Mouse (Mus musculus): ENCODE measurements around the gene Cpne7. TPM values are rescaled to one million over a fixed set of nuclear protein-coding genes. Genes with fewer than 3 reads are reported as not detected.
A peak's percentile ranks its signal among the peaks of the same experiment; 100 is the strongest.
"Not testable (repeated sequence)": the region's sequence is repeated elsewhere in the genome, so short reads cannot be mapped to it uniquely, and the experiment has no call there.

Gene Cpne7
- polyA plus RNA-seq, 1 experiment from 2014 or later, result 6.9 TPM

DNA sequence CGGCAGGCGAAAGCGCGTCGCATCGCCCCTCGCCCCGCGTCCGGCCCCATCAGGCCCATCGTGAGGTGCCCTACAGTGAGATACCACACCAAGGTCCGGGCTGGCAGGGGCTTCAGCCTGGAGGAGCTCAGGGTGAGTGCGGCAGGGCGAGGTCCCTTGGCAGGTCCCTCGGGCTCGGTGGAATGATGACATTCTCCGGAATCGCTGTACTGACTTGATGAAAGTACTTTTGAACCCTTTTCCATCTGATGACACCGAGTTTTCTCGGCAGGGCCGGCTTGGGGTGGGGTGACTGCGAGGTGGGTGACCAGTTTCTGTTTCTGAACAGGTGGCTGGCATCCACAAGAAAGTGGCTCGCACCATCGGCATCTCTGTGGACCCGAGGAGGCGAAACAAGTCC is 14.3 kb upstream of the Cpne7 start:
- H3K36me3 ChIP-seq, result peaks cover 30% of the 10 kb centered on the region
- H3K9me3 ChIP-seq (replicated peaks); H3K27me3 ChIP-seq; ATAC-seq (ENCODE audit: insufficient number of reproducible peaks, low FRiP score, low TSS enrichment, low read depth): not testable (repeated sequence)
- WGBS, result 4% methylated on average over 26 of the region's 26 CpGs
- H3K4me2 ChIP-seq (replicated peaks), result peak overlapping the region; percentile 73
- H3K4me1 ChIP-seq, result peaks cover 26% of the 10 kb centered on the region
- H3K27ac ChIP-seq (replicated peaks), result peak overlapping the region; percentile 96
- H3K4me3 ChIP-seq (replicated peaks), result peak overlapping the region; percentile 72
- peak overlapping the region; percentile 91 for H3K9ac ChIP-seq

- Histone ChIP-seq H3K4me2 (replicated peaks) (peak overlapping the region; percentile 73), H3K27ac (replicated peaks) (peak overlapping the region; percentile 96; the same call in 1 of the 2 replicates), H3K9me3 (replicated peaks) (no peaks in the 10 kb centered on the region), H3K9ac (peak overlapping the region; percentile 91), H3K4me1 (peaks cover 26% of the 10 kb centered on the region), H3K36me3 (peaks cover 27% of the 10 kb centered on the region), H3K4me3 (replicated peaks) (peak overlapping the region; percentile 72), H3K27me3 (no peaks in the 10 kb centered on the region)
- WGBS, result 14% methylated on average over 15 of the region's 15 CpGs
- no peak for ATAC-seq (ENCODE audit: insufficient number of reproducible peaks, low FRiP score, low TSS enrichment, low read depth)
Observed at GRCm38 (mm10) chr8:123103285-123103684, 13.9 kb upstream of the Cpne7 start.

- 74% methylated on average over 6 of the region's 6 CpGs for WGBS
- Histone ChIP-seq H3K4me2 (replicated peaks) (peak overlapping the region; percentile 73), H3K9me3 (replicated peaks) (no peaks in the 10 kb centered on the region), H3K9ac (peak overlapping the region; percentile 91), H3K36me3 (peaks cover 27% of the 10 kb centered on the region), H3K4me1 (peaks cover 26% of the 10 kb centered on the region), H3K27me3 (no peaks in the 10 kb centered on the region), H3K27ac (replicated peaks) (peak overlapping the region; percentile 96), H3K4me3 (replicated peaks) (peak overlapping the region; percentile 72)
- no peak for ATAC-seq (ENCODE audit: insufficient number of reproducible peaks, low FRiP score, low TSS enrichment, low read depth)
Observed at GRCm38 (mm10) chr8:123104046-123104767, 13.0 kb upstream of the Cpne7 start.

GRCm38 (mm10) chr8:123105553-123106326 is 11.4 kb upstream of the Cpne7 start:
- H3K9ac ChIP-seq, result no peak overlapping the region
- H3K9me3 ChIP-seq (replicated peaks), result no peaks in the 10 kb centered on the region
- H3K36me3 ChIP-seq, result peaks cover 27% of the 10 kb centered on the region
- peaks cover 24% of the 10 kb centered on the region for H3K4me1 ChIP-seq
- WGBS, result 68% methylated on average over 5 of the region's 5 CpGs
- H3K27me3 ChIP-seq, result no peaks in the 10 kb centered on the region
- no peak overlapping the region for H3K27ac ChIP-seq (replicated peaks)
- no peak overlapping the region for H3K4me2 ChIP-seq (replicated peaks)
- no peak for ATAC-seq (ENCODE audit: insufficient number of reproducible peaks, low FRiP score, low TSS enrichment, low read depth)
- H3K4me3 ChIP-seq (replicated peaks), result no peak overlapping the region

DNA sequence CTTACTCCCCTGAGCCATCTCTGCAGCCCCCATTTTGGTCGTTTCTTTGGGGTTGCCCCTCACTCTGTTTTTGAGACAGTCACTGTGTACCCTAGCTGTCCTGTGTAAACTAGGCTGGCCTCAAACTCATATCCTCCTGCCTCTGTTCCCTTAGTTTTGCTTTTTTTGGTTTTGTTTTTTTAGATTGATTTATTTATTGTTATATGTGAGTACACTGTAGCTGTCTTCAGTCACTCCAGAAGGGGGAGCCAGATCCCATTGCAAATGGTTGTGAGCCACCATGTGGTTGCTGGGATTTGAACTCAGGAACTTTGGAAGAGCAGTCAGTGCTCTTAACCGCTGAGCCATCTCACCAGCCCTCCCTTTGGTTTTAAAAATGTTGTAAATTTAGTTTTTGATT is 10.6 kb upstream of the Cpne7 start:
- WGBS, result 56% methylated on average over 2 of the region's 2 CpGs

DNA sequence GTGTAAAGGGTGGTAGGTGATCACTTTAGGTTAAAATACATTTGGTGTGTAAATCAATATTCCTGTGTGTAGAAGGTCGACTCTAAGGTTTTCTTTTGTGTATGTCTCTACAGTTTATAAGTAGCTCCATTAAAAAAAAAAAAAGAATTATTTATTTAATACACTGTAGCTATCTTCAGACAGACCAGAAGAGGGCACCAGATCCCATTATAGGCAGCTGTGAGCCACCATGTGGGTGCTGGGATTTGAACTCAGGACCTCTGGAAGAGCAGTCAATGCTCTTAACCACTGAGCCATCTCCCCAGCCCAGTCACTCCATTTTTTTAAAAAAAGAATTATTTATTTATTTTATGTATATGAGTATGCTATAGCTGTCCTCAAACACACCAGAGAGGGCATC is 9.2 kb upstream of the Cpne7 start:
- WGBS, result 75% methylated on average over 1 of the region's 1 CpGs
- Histone ChIP-seq H3K36me3 (peaks cover 27% of the 10 kb centered on the region), H3K4me3 (replicated peaks) (no peak overlapping the region), H3K9me3 (replicated peaks) (no peaks in the 10 kb centered on the region), H3K9ac (no peak overlapping the region), H3K4me1 (peaks cover 21% of the 10 kb centered on the region), H3K27me3 (no peaks in the 10 kb centered on the region), H3K27ac (replicated peaks) (no peak overlapping the region), H3K4me2 (replicated peaks) (no peak overlapping the region)
- ATAC-seq (ENCODE audit: insufficient number of reproducible peaks, low FRiP score, low TSS enrichment, low read depth), result no peak

More for the DNA sequence above, 10.6 kb upstream of the Cpne7 start:
- Histone ChIP-seq H3K4me3 (replicated peaks) (no peak overlapping the region), H3K9ac (no peak overlapping the region), H3K27ac (replicated peaks) (no peak overlapping the region), H3K27me3 (no peaks in the 10 kb centered on the region), H3K4me2 (replicated peaks) (no peak overlapping the region), H3K4me1 (peaks cover 24% of the 10 kb centered on the region), H3K36me3 (peaks cover 27% of the 10 kb centered on the region), H3K9me3 (replicated peaks) (no peaks in the 10 kb centered on the region)
- ATAC-seq (ENCODE audit: insufficient number of reproducible peaks, low FRiP score, low TSS enrichment, low read depth), result no peak

- H3K9ac ChIP-seq, result no peak overlapping the region
- no peaks in the 10 kb centered on the region for H3K9me3 ChIP-seq (replicated peaks)
- WGBS, result 84% methylated on average over 5 of the region's 5 CpGs
- no peaks in the 10 kb centered on the region for H3K27me3 ChIP-seq
- peaks cover 14% of the 10 kb centered on the region for H3K4me1 ChIP-seq
- peaks cover 19% of the 10 kb centered on the region for H3K36me3 ChIP-seq
- no peak overlapping the region for H3K4me2 ChIP-seq (replicated peaks)
- no peak overlapping the region for H3K4me3 ChIP-seq (replicated peaks)
- no peak overlapping the region for H3K27ac ChIP-seq (replicated peaks)
- no peak for ATAC-seq (ENCODE audit: insufficient number of reproducible peaks, low FRiP score, low TSS enrichment, low read depth)
Observed at GRCm38 (mm10) chr8:123108953-123109352, 8.2 kb upstream of the Cpne7 start.

DNA sequence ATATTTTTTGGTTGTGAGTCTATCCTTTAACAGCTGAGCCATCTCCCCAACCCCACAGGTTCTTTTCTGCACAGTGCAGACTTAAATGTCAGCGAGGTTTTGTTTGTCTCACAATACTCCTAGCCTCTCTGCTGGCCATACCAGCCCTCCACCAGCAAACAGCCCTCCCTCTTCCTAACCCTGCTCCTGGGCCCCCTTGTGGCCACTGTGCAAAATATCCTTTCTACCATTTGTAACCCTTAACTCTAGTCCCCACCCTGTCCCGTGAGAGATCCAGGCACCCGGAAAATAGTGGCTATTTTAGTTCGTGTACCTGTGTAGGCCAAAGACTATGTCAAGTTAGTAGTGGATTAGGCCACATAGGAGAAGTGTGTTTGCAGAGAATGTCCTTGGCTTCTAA is 6.5 kb upstream of the Cpne7 start:
- no peak overlapping the region for H3K27ac ChIP-seq (replicated peaks)
- peaks cover 2% of the 10 kb centered on the region for H3K36me3 ChIP-seq
- 0 out of 2 replicates have a peak, but pooled peaks have one; percentile 34 for ATAC-seq (ENCODE audit: insufficient number of reproducible peaks, low FRiP score, low TSS enrichment, low read depth)
- H3K9me3 ChIP-seq (replicated peaks), result no peaks in the 10 kb centered on the region
- H3K4me2 ChIP-seq (replicated peaks), result no peak overlapping the region
- peaks cover 15% of the 10 kb centered on the region for H3K4me1 ChIP-seq
- no peak overlapping the region for H3K9ac ChIP-seq
- peaks cover 2% of the 10 kb centered on the region for H3K27me3 ChIP-seq
- H3K4me3 ChIP-seq (replicated peaks), result no peak overlapping the region
- WGBS, result 15% methylated on average over 4 of the region's 4 CpGs

GRCm38 (mm10) chr8:123112892-123113291 is 4.3 kb upstream of the Cpne7 start:
- no peaks in the 10 kb centered on the region for H3K9me3 ChIP-seq (replicated peaks)
- ATAC-seq (ENCODE audit: insufficient number of reproducible peaks, low FRiP score, low TSS enrichment, low read depth), result no peak
- H3K4me1 ChIP-seq, result peaks cover 31% of the 10 kb centered on the region
- no peak overlapping the region for H3K4me2 ChIP-seq (replicated peaks)
- WGBS, result 60% methylated on average over 9 of the region's 9 CpGs
- H3K27ac ChIP-seq (replicated peaks), result no peak overlapping the region
- peaks cover 24% of the 10 kb centered on the region for H3K27me3 ChIP-seq
- H3K36me3 ChIP-seq, result no peaks in the 10 kb centered on the region
- no peak overlapping the region for H3K4me3 ChIP-seq (replicated peaks)
- no peak overlapping the region for H3K9ac ChIP-seq

GRCm38 (mm10) chr8:123113908-123114469 is 3.2 kb upstream of the Cpne7 start:
- no peak overlapping the region for H3K4me2 ChIP-seq (replicated peaks)
- ATAC-seq (ENCODE audit: insufficient number of reproducible peaks, low FRiP score, low TSS enrichment, low read depth), result 0 out of 2 replicates have a peak, but pooled peaks have one; percentile 27
- no peaks in the 10 kb centered on the region for H3K36me3 ChIP-seq
- H3K27ac ChIP-seq (replicated peaks), result no peak overlapping the region
- H3K4me3 ChIP-seq (replicated peaks), result no peak overlapping the region
- H3K9me3 ChIP-seq (replicated peaks), result no peaks in the 10 kb centered on the region
- H3K9ac ChIP-seq, result no peak overlapping the region; the same call in 1 of the 2 replicates
- peaks cover 35% of the 10 kb centered on the region for H3K27me3 ChIP-seq
- WGBS, result 48% methylated on average over 2 of the region's 2 CpGs
- H3K4me1 ChIP-seq, result peaks cover 35% of the 10 kb centered on the region

DNA sequence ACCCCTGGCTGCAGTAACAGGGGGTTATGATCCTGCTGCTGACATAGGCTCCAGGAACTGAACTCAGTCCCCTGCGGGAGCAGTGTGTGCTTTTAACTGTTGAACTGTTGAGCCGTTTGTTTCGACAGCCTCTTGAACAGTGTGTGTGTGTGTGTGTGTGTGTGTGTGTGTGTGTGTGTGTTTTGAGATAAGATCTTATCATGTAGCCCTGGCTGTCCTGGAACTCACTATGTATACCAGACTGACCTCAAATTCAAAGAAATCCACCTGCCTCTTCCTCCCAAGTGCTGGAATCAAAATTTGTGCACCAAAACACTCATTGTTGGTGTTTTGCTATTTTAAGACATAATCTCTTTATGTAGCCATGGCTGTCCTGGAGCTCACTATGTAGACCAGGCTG is 2.5 kb upstream of the Cpne7 start:
- Histone ChIP-seq H3K9ac (no peak overlapping the region), H3K27ac (replicated peaks) (no peak overlapping the region), H3K27me3 (peaks cover 41% of the 10 kb centered on the region), H3K4me2 (replicated peaks) (no peak overlapping the region), H3K4me3 (replicated peaks) (no peak overlapping the region), H3K36me3 (no peaks in the 10 kb centered on the region), H3K4me1 (peaks cover 35% of the 10 kb centered on the region), H3K9me3 (replicated peaks) (no peaks in the 10 kb centered on the region)
- ATAC-seq (ENCODE audit: insufficient number of reproducible peaks, low FRiP score, low TSS enrichment, low read depth), result no peak
- WGBS, result 42% methylated on average over 3 of the region's 3 CpGs

Measured in embryonic facial prominence, embryonic 15.5 days (tissue).